Mouse (Mus musculus): ENCODE measurements at regions not wholly inside any gene's neighbourhood (a gene's known extent, or its start where the extent isn't known, plus 50 kb on each side); places are given as distances from the start of the nearest gene placed in this dataset.
A peak's percentile ranks its signal among the peaks of the same experiment; 100 is the strongest.

GRCm38 (mm10) chr10:44723321-44723720, 195.0 kb upstream of the Prdm1 start:
- ATAC-seq (ENCODE audit: insufficient read depth): no peak
- Histone ChIP-seq H3K36me3 (replicated peaks) (no peaks in the 10 kb centered on the region), H3K4me3 (replicated peaks) (no peak overlapping the region), H3K4me1 (replicated peaks) (peaks cover 4% of the 10 kb centered on the region; the same call in 1 of the 2 replicates), H3K9ac (no peak overlapping the region), H3K9me3 (replicated peaks) (no peaks in the 10 kb centered on the region), H3K4me2 (no peak overlapping the region), H3K27ac (replicated peaks) (no peak overlapping the region), H3K27me3 (no peaks in the 10 kb centered on the region)
- 63% methylated on average over 5 of the region's 5 CpGs for WGBS (ENCODE audit: insufficient replicate concordance)

- H3K4me1 ChIP-seq (replicated peaks): peaks cover 4% of the 10 kb centered on the region; the same call in 1 of the 2 replicates
- ATAC-seq (ENCODE audit: insufficient read depth): no peak
- WGBS (ENCODE audit: insufficient replicate concordance): 70% methylated on average over 10 of the region's 10 CpGs
- no peak overlapping the region for H3K4me2 ChIP-seq
- H3K27ac ChIP-seq (replicated peaks): no peak overlapping the region
- H3K36me3 ChIP-seq (replicated peaks): no peaks in the 10 kb centered on the region
- H3K9ac ChIP-seq: no peak overlapping the region
- H3K27me3 ChIP-seq: no peaks in the 10 kb centered on the region
- H3K9me3 ChIP-seq (replicated peaks): no peaks in the 10 kb centered on the region
- H3K4me3 ChIP-seq (replicated peaks): no peak overlapping the region
These were observed 193.4 kb upstream of the Prdm1 start for GRCm38 (mm10) chr10:44721670-44722069.

- H3K4me1 ChIP-seq (replicated peaks): no peaks in the 10 kb centered on the region
- H3K27me3 ChIP-seq: no peaks in the 10 kb centered on the region
- H3K36me3 ChIP-seq (replicated peaks): no peaks in the 10 kb centered on the region
- no peak overlapping the region for H3K27ac ChIP-seq (replicated peaks)
- H3K4me2 ChIP-seq: no peak overlapping the region
- no peaks in the 10 kb centered on the region for H3K9me3 ChIP-seq (replicated peaks)
- ATAC-seq (ENCODE audit: insufficient read depth): no peak
- no peak overlapping the region for H3K9ac ChIP-seq
- no peak overlapping the region for H3K4me3 ChIP-seq (replicated peaks)
- 69% methylated on average over 5 of the region's 5 CpGs for WGBS (ENCODE audit: insufficient replicate concordance)
These were observed 188.3 kb upstream of the Prdm1 start for GRCm38 (mm10) chr10:44716612-44717011.

- Histone ChIP-seq H3K27me3 (no peaks in the 10 kb centered on the region), H3K27ac (replicated peaks) (no peak overlapping the region), H3K9me3 (replicated peaks) (no peaks in the 10 kb centered on the region), H3K4me3 (replicated peaks) (no peak overlapping the region), H3K4me2 (no peak overlapping the region), H3K9ac (no peak overlapping the region), H3K36me3 (replicated peaks) (no peaks in the 10 kb centered on the region), H3K4me1 (replicated peaks) (no peaks in the 10 kb centered on the region)
- ATAC-seq (ENCODE audit: insufficient read depth): no peak
These were observed 187.6 kb upstream of the Prdm1 start for GRCm38 (mm10) chr10:44715902-44716301.

GRCm38 (mm10) chr10:44708830-44709229, 180.5 kb upstream of the Prdm1 start:
- H3K4me3 ChIP-seq (replicated peaks): no peak overlapping the region
- no peak overlapping the region for H3K27ac ChIP-seq (replicated peaks)
- H3K4me1 ChIP-seq (replicated peaks): no peaks in the 10 kb centered on the region
- no peak for ATAC-seq (ENCODE audit: insufficient read depth)
- no peaks in the 10 kb centered on the region for H3K27me3 ChIP-seq
- H3K36me3 ChIP-seq (replicated peaks): no peaks in the 10 kb centered on the region
- no peak overlapping the region for H3K4me2 ChIP-seq
- 51% methylated on average over 4 of the region's 4 CpGs for WGBS (ENCODE audit: insufficient replicate concordance)
- no peaks in the 10 kb centered on the region for H3K9me3 ChIP-seq (replicated peaks)
- no peak overlapping the region for H3K9ac ChIP-seq

- 59% methylated on average over 3 of the region's 3 CpGs for whole genome bisulfite sequencing (ENCODE audit: insufficient replicate concordance)
- ATAC-seq (ENCODE audit: insufficient read depth): no peak
- H3K4me3 ChIP-seq (replicated peaks): no peak overlapping the region
These were observed 175.8 kb upstream of the Prdm1 start for GRCm38 (mm10) chr10:44704143-44704542.

GRCm38 (mm10) chr10:44702108-44702507, 173.8 kb upstream of the Prdm1 start:
- ATAC-seq (ENCODE audit: insufficient read depth): peak; percentile 80
- Histone ChIP-seq H3K9ac (no peak overlapping the region), H3K4me3 (replicated peaks) (no peak overlapping the region), H3K27ac (replicated peaks) (peak overlapping the region; percentile 30; the same call in 1 of the 2 replicates), H3K36me3 (replicated peaks) (no peaks in the 10 kb centered on the region), H3K4me2 (no peak overlapping the region; the same call in 1 of the 2 replicates), H3K4me1 (replicated peaks) (0 out of 2 replicates have a peak, but pooled peaks cover 4% of the 10 kb centered on the region), H3K9me3 (replicated peaks) (no peaks in the 10 kb centered on the region), H3K27me3 (no peaks in the 10 kb centered on the region)
- WGBS (ENCODE audit: insufficient replicate concordance): 35% methylated on average over 5 of the region's 5 CpGs

More at GRCm38 (mm10) chr10:44704143-44704542, 175.8 kb upstream of the Prdm1 start:
- Histone ChIP-seq H3K9me3 (replicated peaks) (no peaks in the 10 kb centered on the region), H3K27ac (replicated peaks) (no peak overlapping the region), H3K4me2 (no peak overlapping the region), H3K4me1 (replicated peaks) (0 out of 2 replicates have a peak, but pooled peaks cover 4% of the 10 kb centered on the region), H3K27me3 (no peaks in the 10 kb centered on the region), H3K9ac (no peak overlapping the region), H3K36me3 (replicated peaks) (no peaks in the 10 kb centered on the region)

- Histone ChIP-seq H3K27ac (replicated peaks) (peak overlapping the region; percentile 19; the same call in 1 of the 2 replicates), H3K4me1 (replicated peaks) (0 out of 2 replicates have a peak, but pooled peaks cover 4% of the 10 kb centered on the region), H3K4me3 (replicated peaks) (no peak overlapping the region), H3K27me3 (no peaks in the 10 kb centered on the region), H3K9me3 (replicated peaks) (no peaks in the 10 kb centered on the region), H3K36me3 (replicated peaks) (no peaks in the 10 kb centered on the region), H3K4me2 (no peak overlapping the region), H3K9ac (no peak overlapping the region)
- 65% methylated on average over 11 of the region's 11 CpGs for WGBS (ENCODE audit: insufficient replicate concordance)
- ATAC-seq (ENCODE audit: insufficient read depth): no peak
These were observed 171.8 kb upstream of the Prdm1 start for GRCm38 (mm10) chr10:44699988-44700537.

- WGBS (ENCODE audit: insufficient replicate concordance): 57% methylated on average over 2 of the region's 2 CpGs
- Histone ChIP-seq H3K9me3 (replicated peaks) (no peaks in the 10 kb centered on the region), H3K4me2 (no peak overlapping the region), H3K36me3 (replicated peaks) (no peaks in the 10 kb centered on the region), H3K27me3 (no peaks in the 10 kb centered on the region), H3K27ac (replicated peaks) (no peak overlapping the region), H3K4me3 (replicated peaks) (no peak overlapping the region), H3K9ac (no peak overlapping the region), H3K4me1 (replicated peaks) (0 out of 2 replicates have a peak, but pooled peaks cover 4% of the 10 kb centered on the region)
- no peak for ATAC-seq (ENCODE audit: insufficient read depth)
These were observed 169.7 kb upstream of the Prdm1 start for GRCm38 (mm10) chr10:44697966-44698365.

GRCm38 (mm10) chr10:44696973-44697372, 168.7 kb upstream of the Prdm1 start:
- no peaks in the 10 kb centered on the region for H3K27me3 ChIP-seq
- 42% methylated on average over 2 of the region's 2 CpGs for WGBS (ENCODE audit: insufficient replicate concordance)
- no peaks in the 10 kb centered on the region for H3K9me3 ChIP-seq (replicated peaks)
- no peak overlapping the region for H3K27ac ChIP-seq (replicated peaks)
- no peaks in the 10 kb centered on the region for H3K4me1 ChIP-seq (replicated peaks)
- H3K4me2 ChIP-seq: no peak overlapping the region
- no peak overlapping the region for H3K9ac ChIP-seq
- H3K4me3 ChIP-seq (replicated peaks): no peak overlapping the region
- H3K36me3 ChIP-seq (replicated peaks): no peaks in the 10 kb centered on the region
- no peak for ATAC-seq (ENCODE audit: insufficient read depth)

- Histone ChIP-seq H3K4me2 (no peak overlapping the region), H3K36me3 (replicated peaks) (no peaks in the 10 kb centered on the region), H3K4me3 (replicated peaks) (no peak overlapping the region), H3K9me3 (replicated peaks) (no peaks in the 10 kb centered on the region), H3K27me3 (no peaks in the 10 kb centered on the region), H3K9ac (no peak overlapping the region), H3K27ac (replicated peaks) (no peak overlapping the region), H3K4me1 (replicated peaks) (no peaks in the 10 kb centered on the region)
- 35% methylated on average over 15 of the region's 15 CpGs for WGBS (ENCODE audit: insufficient replicate concordance)
- no peak for ATAC-seq (ENCODE audit: insufficient read depth)
These were observed 163.5 kb upstream of the Prdm1 start for GRCm38 (mm10) chr10:44691590-44692327.
